10 mouse cellular contexts compared by ENCODE assay signal in the genomic region with DNA sequence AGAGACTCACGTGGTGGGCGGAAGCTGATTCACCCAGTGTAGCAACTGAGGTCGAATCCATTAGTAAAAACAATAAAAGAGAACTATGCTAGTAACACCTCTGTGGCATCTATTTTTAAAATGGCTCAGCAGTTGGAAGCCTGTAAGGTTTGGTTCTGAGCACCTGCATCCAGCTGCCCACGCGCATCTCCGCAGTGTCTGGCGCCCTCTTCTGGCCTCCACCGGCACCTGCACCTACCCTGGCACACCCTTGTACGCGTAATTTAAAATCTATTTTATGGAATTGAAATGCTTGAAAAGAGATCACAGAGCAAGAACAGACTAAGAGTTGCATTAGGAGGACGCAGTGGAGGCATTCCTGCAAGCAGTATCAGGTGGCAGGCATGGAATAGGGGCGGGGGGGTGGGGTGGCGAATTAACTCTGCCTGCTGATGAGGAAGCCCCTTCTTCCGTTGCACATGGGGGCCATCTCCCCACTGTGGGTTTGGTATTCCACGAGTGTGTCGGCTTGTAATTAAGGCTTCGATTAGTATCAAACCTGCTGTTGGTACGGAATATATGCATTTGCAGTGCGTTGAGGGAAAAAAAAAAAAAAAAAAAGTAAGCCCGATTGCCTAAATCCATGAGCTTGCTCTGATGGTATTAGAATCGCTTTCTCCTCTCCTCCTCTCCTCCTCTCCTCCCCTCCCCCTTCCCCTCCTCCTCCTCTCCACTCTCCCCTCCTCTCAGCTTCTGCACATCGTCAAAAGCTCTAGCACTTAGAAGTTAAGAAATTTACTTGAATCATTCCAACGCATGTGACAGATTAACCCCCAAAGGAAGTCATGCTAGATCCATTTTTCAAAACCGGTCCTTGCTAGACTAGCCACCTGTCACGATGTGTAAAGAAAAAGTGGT.
A peak's percentile ranks its signal among the peaks of the same experiment; 100 is the strongest.
DNase-seq lines count a peak whose midpoint lies in the region; ATAC-seq and TF ChIP-seq lines count a peak whose summit lies in the region.
"Had no signal": no experiment of that assay in that cellular context is flagged by ENCODE, and none has a peak within 500 bp of the region (broad histone marks: within the 10 kb centered on the region; RNA-seq: fewer than 3 reads in every experiment).

No protein-coding gene starts in this region.

- H3K4me2 ChIP-seq in intestine, postnatal 0 days (replicated peaks; ENCODE audit: low read depth) = no peak overlapping the region
- no peak overlapping the region for H3K4me2 ChIP-seq in intestine, embryonic 16.5 days (ENCODE audit: low read depth, low read length)
- H3K4me2 ChIP-seq in forebrain, embryonic 16.5 days (ENCODE audit: low read length) = peak overlapping the region; percentile 48
- peak overlapping the region; percentile 44 for H3K4me2 ChIP-seq in midbrain, embryonic 14.5 days (ENCODE audit: low read length)

- POLR2A ChIA-PET in Patski (lab: Charles Lee) = no interaction called here

- in situ Hi-C loops in Patski (cut with MboI; ENCODE audit: low pct_unique_long_range_greater_than_20kb) = no loop called here

- WGBS in intestine, postnatal 0 days = 36% methylated on average over 25 of the region's 25 CpGs
- WGBS in intestine, embryonic 16.5 days = 31% methylated on average over 25 of the region's 25 CpGs
- 22% methylated on average over 25 of the region's 25 CpGs for WGBS in forebrain, embryonic 16.5 days
- 22% methylated on average over 25 of the region's 25 CpGs for WGBS in midbrain, embryonic 14.5 days

- CTCF ChIA-PET in Patski (lab: Charles Lee) = no interaction called here

- H3K4me3 ChIP-seq in intestine, postnatal 0 days (ENCODE audit: low read depth, low read length) = no peak overlapping the region
- H3K4me3 ChIP-seq in intestine, embryonic 16.5 days (ENCODE audit: low read length) = no peak overlapping the region
- peak overlapping the region; percentile 29 for H3K4me3 ChIP-seq in forebrain, embryonic 16.5 days (replicated peaks; ENCODE audit: low read length)
- no peak overlapping the region for H3K4me3 ChIP-seq in midbrain, embryonic 14.5 days (replicated peaks; ENCODE audit: low read depth, low read length)

- no peak for DNase-seq in Patski (ENCODE audit: low read depth, low spot score)
- peak; percentile 52 for DNase-seq in midbrain, embryonic 14.5 days
- no peak for DNase-seq in gastrocnemius, postnatal 4 days (ENCODE audit: low spot score in 2 of 2)
- no peak for DNase-seq in urinary bladder, postnatal 25 days (ENCODE audit: low spot score)
- no peak for DNase-seq in ovary, postnatal 36 days (ENCODE audit: low spot score)
- DNase-seq: kidney, postnatal 10 days had no signal

- H3K27me3 ChIP-seq in intestine, postnatal 0 days (replicated peaks; ENCODE audit: control insufficient read depth, insufficient read depth, low read length) = no peaks in the 10 kb centered on the region
- H3K27me3 ChIP-seq in intestine, embryonic 16.5 days (replicated peaks; ENCODE audit: control insufficient read depth, insufficient read depth, low read length) = no peaks in the 10 kb centered on the region
- H3K27me3 ChIP-seq in Patski = no peaks in the 10 kb centered on the region
- H3K27me3 ChIP-seq in forebrain, embryonic 16.5 days (replicated peaks; ENCODE audit: control insufficient read depth, insufficient read depth, low read length) = no peaks in the 10 kb centered on the region
- H3K27me3 ChIP-seq in midbrain, embryonic 14.5 days (ENCODE audit: control insufficient read depth, insufficient read depth, low read length) = no peaks in the 10 kb centered on the region

- no peak overlapping the region for H3K9ac ChIP-seq in intestine, postnatal 0 days (ENCODE audit: low read depth, low read length)
- no peak overlapping the region for H3K9ac ChIP-seq in intestine, embryonic 16.5 days (ENCODE audit: low read depth, low read length)
- 0 out of 2 replicates have a peak overlapping the region, but pooled peaks have one; percentile 32 for H3K9ac ChIP-seq in forebrain, embryonic 16.5 days (replicated peaks; ENCODE audit: low read depth, low read length)
- H3K9ac ChIP-seq in midbrain, embryonic 14.5 days (replicated peaks; ENCODE audit: low read length) = no peak overlapping the region

- H3K27ac ChIP-seq in intestine, postnatal 0 days (ENCODE audit: low read depth, low read length) = no peak overlapping the region
- H3K27ac ChIP-seq in intestine, embryonic 16.5 days (ENCODE audit: low read length) = no peak overlapping the region
- no peak overlapping the region for H3K27ac ChIP-seq in forebrain, embryonic 16.5 days (ENCODE audit: low read length)
- no peak overlapping the region for H3K27ac ChIP-seq in midbrain, embryonic 14.5 days (replicated peaks; ENCODE audit: low read depth, low read length)
- H3K27ac ChIP-seq: macrophage had no signal

- no peaks in the 10 kb centered on the region for H3K4me1 ChIP-seq in intestine, postnatal 0 days (replicated peaks; ENCODE audit: control insufficient read depth, insufficient read depth, low read length)
- H3K4me1 ChIP-seq in intestine, embryonic 16.5 days (ENCODE audit: control insufficient read depth, insufficient read depth, low read length) = no peaks in the 10 kb centered on the region
- H3K4me1 ChIP-seq in forebrain, embryonic 16.5 days (replicated peaks; ENCODE audit: control insufficient read depth, insufficient read depth, low read length) = peaks cover 12% of the 10 kb centered on the region
- H3K4me1 ChIP-seq in midbrain, embryonic 14.5 days (ENCODE audit: control insufficient read depth, insufficient read depth, low read length) = peaks cover 10% of the 10 kb centered on the region; the same call in 1 of the 2 replicates

- peaks cover 2% of the 10 kb centered on the region; the same call in 1 of the 2 replicates for H3K9me3 ChIP-seq in intestine, postnatal 0 days (ENCODE audit: control insufficient read depth)
- H3K9me3 ChIP-seq in intestine, embryonic 16.5 days (ENCODE audit: control insufficient read depth, low read length) = no peaks in the 10 kb centered on the region
- H3K9me3 ChIP-seq in forebrain, embryonic 16.5 days (ENCODE audit: control insufficient read depth, low read length) = no peaks in the 10 kb centered on the region
- peaks cover 3% of the 10 kb centered on the region; the same call in 1 of the 2 replicates for H3K9me3 ChIP-seq in midbrain, embryonic 14.5 days (ENCODE audit: control insufficient read depth, low read length)

- peak; percentile 46 for TF ChIP-seq CTCF in intestine, postnatal 0 days (IDR thresholded peaks at IDR 0.05; ENCODE audit: low read depth)
- peak; percentile 54 for TF ChIP-seq CTCF in Patski (IDR thresholded peaks at IDR 0.05)

- ATAC-seq in intestine, postnatal 0 days = no peak
- no peak for ATAC-seq in intestine, embryonic 16.5 days
- no peak for ATAC-seq in Patski
- ATAC-seq in forebrain, embryonic 16.5 days = peak; percentile 52
- no peak; the same call in 1 of the 2 replicates for ATAC-seq in midbrain, embryonic 14.5 days (ENCODE audit: low FRiP score, low TSS enrichment)

- H3K36me3 ChIP-seq in intestine, postnatal 0 days (ENCODE audit: control insufficient read depth, insufficient read depth) = no peaks in the 10 kb centered on the region
- no peaks in the 10 kb centered on the region for H3K36me3 ChIP-seq in intestine, embryonic 16.5 days (ENCODE audit: control insufficient read depth, insufficient read depth, low read length)
- H3K36me3 ChIP-seq in forebrain, embryonic 16.5 days (ENCODE audit: control insufficient read depth, insufficient read depth) = no peaks in the 10 kb centered on the region
- H3K36me3 ChIP-seq in midbrain, embryonic 14.5 days (ENCODE audit: control insufficient read depth, insufficient read depth, low read length) = no peaks in the 10 kb centered on the region

Comparison
In these comparisons a context has a peak if more than half of its experiments do, and no peak if none do; other contexts are left out.
1. H3K4me2 ChIP-seq: peak in forebrain, embryonic 16.5 days (single experiment) and midbrain, embryonic 14.5 days (single experiment); none in intestine, postnatal 0 days (single experiment) and intestine, embryonic 16.5 days (single experiment).